Mouse (Mus musculus): ENCODE results near the gene Hsd17b1.

GRCm38 (mm10) chr11:101071810-101072428, 6.3 kb upstream of the Hsd17b1 start:
- TF ChIP-seq CTCF (IDR thresholded peaks at IDR 0.05; ENCODE audit: low read depth, low read length): no peak
- no peak for TF ChIP-seq POLR2A (IDR thresholded peaks at IDR 0.05; ENCODE audit: borderline replicate concordance, low read depth, low read length)

Measured in bone marrow macrophage, adult 2 months (primary cell).